In genomic region chr16:44686991-44687718, GRCm38 (mm10) we compare ENCODE assay signal across 9 mouse cellular contexts. TPM values are rescaled to one million over a fixed set of nuclear protein-coding genes. Genes with fewer than 3 reads are reported as not detected.
DNase-seq lines count a peak whose midpoint lies in the region; ATAC-seq and TF ChIP-seq lines count a peak whose summit lies in the region.
"Had no signal": no experiment of that assay in that cellular context is flagged by ENCODE, and none has a peak within 500 bp of the region (broad histone marks: within the 10 kb centered on the region; RNA-seq: fewer than 3 reads in every experiment).

No protein-coding gene starts in this region.

- H3K9ac ChIP-seq in stomach, embryonic 14.5 days (replicated peaks; ENCODE audit: low read depth, low read length), result no peak overlapping the region
- no peak overlapping the region for H3K9ac ChIP-seq in stomach, postnatal 0 days (ENCODE audit: low read length)
- H3K9ac ChIP-seq in forebrain, postnatal 0 days, result peak overlapping the region; percentile 31; the same call in 1 of the 2 replicates
- no peak overlapping the region for H3K9ac ChIP-seq in liver, embryonic 11.5 days (ENCODE audit: low read depth, low read length)
- no peak overlapping the region for H3K9ac ChIP-seq in stomach, embryonic 15.5 days
- H3K9ac ChIP-seq: liver, embryonic 15.5 days had no signal

- 0 out of 2 replicates have a peak overlapping the region, but pooled peaks have one; percentile 11 for H3K4me2 ChIP-seq in stomach, embryonic 14.5 days (replicated peaks; ENCODE audit: low read depth, low read length)
- no peak overlapping the region for H3K4me2 ChIP-seq in stomach, postnatal 0 days (replicated peaks; ENCODE audit: low read depth)
- peak overlapping the region; percentile 47 for H3K4me2 ChIP-seq in forebrain, postnatal 0 days (ENCODE audit: low read depth)
- peak overlapping the region; percentile 7 for H3K4me2 ChIP-seq in liver, embryonic 11.5 days
- H3K4me2 ChIP-seq in stomach, embryonic 15.5 days, result peak overlapping the region; percentile 31
- H3K4me2 ChIP-seq: liver, embryonic 15.5 days had no signal

- H3K9me3 ChIP-seq in stomach, embryonic 14.5 days (ENCODE audit: control insufficient read depth, low read depth, low read length), result no peaks in the 10 kb centered on the region; the same call in 1 of the 2 replicates
- H3K9me3 ChIP-seq in stomach, postnatal 0 days (ENCODE audit: control insufficient read depth, low read length), result no peaks in the 10 kb centered on the region
- H3K9me3 ChIP-seq in forebrain, postnatal 0 days (ENCODE audit: low read length), result no peaks in the 10 kb centered on the region
- no peaks in the 10 kb centered on the region; the same call in 1 of the 2 replicates for H3K9me3 ChIP-seq in liver, embryonic 11.5 days (ENCODE audit: control insufficient read depth, low read length)
- H3K9me3 ChIP-seq in stomach, embryonic 15.5 days, result no peaks in the 10 kb centered on the region
- H3K9me3 ChIP-seq: liver, embryonic 15.5 days had no signal

- H3K4me1 ChIP-seq in stomach, embryonic 14.5 days (ENCODE audit: control insufficient read depth, insufficient read depth, low read length), result peaks cover 19% of the 10 kb centered on the region; the same call in 1 of the 2 replicates
- no peaks in the 10 kb centered on the region for H3K4me1 ChIP-seq in stomach, postnatal 0 days (replicated peaks; ENCODE audit: control insufficient read depth, insufficient read depth)
- 0 out of 2 replicates have a peak, but pooled peaks cover 8% of the 10 kb centered on the region for H3K4me1 ChIP-seq in forebrain, postnatal 0 days (ENCODE audit: insufficient read depth)
- H3K4me1 ChIP-seq in liver, embryonic 11.5 days (replicated peaks; ENCODE audit: control insufficient read depth, insufficient read depth, low read length), result 0 out of 2 replicates have a peak, but pooled peaks cover 2% of the 10 kb centered on the region
- H3K4me1 ChIP-seq in stomach, embryonic 15.5 days, result peaks cover 12% of the 10 kb centered on the region
- H3K4me1 ChIP-seq: liver, embryonic 15.5 days had no signal

- TF ChIP-seq CTCF in stomach, postnatal 0 days (IDR thresholded peaks at IDR 0.05; ENCODE audit: low read depth), result no peak
- no peak for TF ChIP-seq CTCF in forebrain, postnatal 0 days (IDR thresholded peaks at IDR 0.05; ENCODE audit: low read depth)

- no peaks in the 10 kb centered on the region for H3K27me3 ChIP-seq in stomach, embryonic 14.5 days (ENCODE audit: control insufficient read depth, insufficient read depth, low read length)
- H3K27me3 ChIP-seq in stomach, postnatal 0 days (ENCODE audit: control insufficient read depth, insufficient read depth, low read length), result no peaks in the 10 kb centered on the region
- no peaks in the 10 kb centered on the region for H3K27me3 ChIP-seq in forebrain, postnatal 0 days (ENCODE audit: insufficient read depth, low read length)
- H3K27me3 ChIP-seq in liver, embryonic 11.5 days (replicated peaks; ENCODE audit: control insufficient read depth, insufficient read depth, low read length), result peaks cover 11% of the 10 kb centered on the region
- no peaks in the 10 kb centered on the region for H3K27me3 ChIP-seq in stomach, embryonic 15.5 days (replicated peaks)

- no peaks in the 10 kb centered on the region for H3K36me3 ChIP-seq in stomach, embryonic 14.5 days (ENCODE audit: control insufficient read depth, insufficient read depth, low read length)
- no peaks in the 10 kb centered on the region for H3K36me3 ChIP-seq in stomach, postnatal 0 days (ENCODE audit: control insufficient read depth, insufficient read depth, low read length)
- no peaks in the 10 kb centered on the region for H3K36me3 ChIP-seq in forebrain, postnatal 0 days (ENCODE audit: insufficient read depth)
- H3K36me3 ChIP-seq in liver, embryonic 11.5 days (ENCODE audit: control insufficient read depth, insufficient read depth, low read length), result no peaks in the 10 kb centered on the region
- no peaks in the 10 kb centered on the region for H3K36me3 ChIP-seq in stomach, embryonic 15.5 days
- H3K36me3 ChIP-seq: liver, embryonic 15.5 days had no signal

- peak overlapping the region; percentile 53; the same call in 1 of the 2 replicates for H3K27ac ChIP-seq in stomach, embryonic 14.5 days (ENCODE audit: low read length)
- H3K27ac ChIP-seq in stomach, postnatal 0 days (replicated peaks), result no peak overlapping the region
- 0 out of 2 replicates have a peak overlapping the region, but pooled peaks have one; percentile 45 for H3K27ac ChIP-seq in forebrain, postnatal 0 days (ENCODE audit: low read depth, low read length)
- peak overlapping the region; percentile 43; the same call in 1 of the 2 replicates for H3K27ac ChIP-seq in liver, embryonic 11.5 days (ENCODE audit: low read depth, low read length)
- no peak overlapping the region for H3K27ac ChIP-seq in stomach, embryonic 15.5 days
- H3K27ac ChIP-seq: liver, embryonic 15.5 days had no signal

- ATAC-seq in stomach, embryonic 14.5 days (ENCODE audit: insufficient number of reproducible peaks, insufficient read depth, low FRiP score, low read depth), result 0 out of 2 replicates have a peak, but pooled peaks have one; percentile 58
- ATAC-seq in stomach, postnatal 0 days (ENCODE audit: low FRiP score, low TSS enrichment), result no peak
- peak; percentile 82 for ATAC-seq in forebrain, postnatal 0 days
- no peak for ATAC-seq in liver, embryonic 11.5 days (replicated peaks; ENCODE audit: low FRiP score)
- ATAC-seq in stomach, embryonic 15.5 days (ENCODE audit: insufficient read depth, low FRiP score, low read depth), result peak; percentile 20; the same call in 1 of the 2 replicates
- no peak for ATAC-seq in frontal cortex, adult (ENCODE audit: low TSS enrichment)

- no peak for DNase-seq in stomach, postnatal 0 days (ENCODE audit: low spot score)
- DNase-seq in forebrain, postnatal 0 days, result peak; percentile 53
- no peak for DNase-seq in liver, embryonic 11.5 days (ENCODE audit: low spot score)
- no peak for DNase-seq in right cerebral cortex, adult 2 months (ENCODE audit: low spot score in 2 of 2)
- DNase-seq in adrenal gland, postnatal 14 days, result no peak

- 59% methylated on average over 20 of the region's 20 CpGs for WGBS in stomach, embryonic 14.5 days
- 57% methylated on average over 20 of the region's 20 CpGs for WGBS in stomach, postnatal 0 days
- WGBS in forebrain, postnatal 0 days, result 13% methylated on average over 20 of the region's 20 CpGs
- WGBS in liver, embryonic 11.5 days, result 53% methylated on average over 20 of the region's 20 CpGs
- 55% methylated on average over 20 of the region's 20 CpGs for WGBS in stomach, embryonic 15.5 days

- no peak for TF ChIP-seq EP300 in stomach, postnatal 0 days (optimal IDR thresholded peaks at IDR 0.05)

- H3K4me3 ChIP-seq in stomach, embryonic 14.5 days (ENCODE audit: low read depth, low read length), result no peak overlapping the region
- H3K4me3 ChIP-seq in stomach, postnatal 0 days (ENCODE audit: low read depth, low read length), result no peak overlapping the region
- peak overlapping the region; percentile 23 for H3K4me3 ChIP-seq in forebrain, postnatal 0 days (ENCODE audit: low read depth, low read length)
- no peak overlapping the region for H3K4me3 ChIP-seq in liver, embryonic 11.5 days (ENCODE audit: low read depth, low read length)
- H3K4me3 ChIP-seq in stomach, embryonic 15.5 days (replicated peaks), result no peak overlapping the region
- H3K4me3 ChIP-seq: liver, embryonic 15.5 days had no signal

RNA-seq across cellular contexts. Expression of gene Nepro, which starts 36.9 kb away (rescaled TPM):
- 9.3 and 10.0 TPM in 2 replicates for polyA plus RNA-seq in stomach, embryonic 14.5 days (2014; fragmentation: Nextera tagmentation; extraction: Ambion mirVana)
- polyA plus RNA-seq in stomach, postnatal 0 days (2015; fragmentation: Nextera tagmentation; extraction: Ambion mirVana), result 2.8 and 3.2 TPM in 2 replicates
- 4.0 and 5.4 TPM in 2 replicates for total RNA-seq in forebrain, postnatal 0 days (2014; rRNA removed)
- 1.7 and 2.2 TPM in 2 replicates for polyA plus RNA-seq in forebrain, postnatal 0 days (2015; fragmentation: Nextera tagmentation; extraction: Ambion mirVana)
- polyA plus RNA-seq in liver, embryonic 11.5 days (2014; fragmentation: Nextera tagmentation; extraction: Ambion mirVana), result 10.1 and 10.4 TPM in 2 replicates
- 7.7 and 8.6 TPM in 2 replicates for polyA plus RNA-seq in stomach, embryonic 15.5 days (2015; fragmentation: Nextera tagmentation; extraction: Ambion mirVana)
- total RNA-seq in adrenal gland, postnatal 14 days (2021), result 9.2 and 10.8 TPM in 2 replicates

RNA-seq across cellular contexts. Expression of gene Gtpbp8, which starts 59.0 kb away (rescaled TPM):
- 27.9 and 29.4 TPM in 2 replicates for polyA plus RNA-seq in stomach, embryonic 14.5 days (2014; fragmentation: Nextera tagmentation; extraction: Ambion mirVana)
- 17.6 and 19.8 TPM in 2 replicates for polyA plus RNA-seq in stomach, postnatal 0 days (2015; fragmentation: Nextera tagmentation; extraction: Ambion mirVana)
- total RNA-seq in forebrain, postnatal 0 days (2014; rRNA removed), result 28.6 and 45.3 TPM in 2 replicates
- polyA plus RNA-seq in forebrain, postnatal 0 days (2015; fragmentation: Nextera tagmentation; extraction: Ambion mirVana), result 26.9 and 32.0 TPM in 2 replicates
- 30.3 and 32.5 TPM in 2 replicates for polyA plus RNA-seq in liver, embryonic 11.5 days (2014; fragmentation: Nextera tagmentation; extraction: Ambion mirVana)
- 29.0 and 30.8 TPM in 2 replicates for polyA plus RNA-seq in stomach, embryonic 15.5 days (2015; fragmentation: Nextera tagmentation; extraction: Ambion mirVana)
- total RNA-seq in adrenal gland, postnatal 14 days (2021), result 19.0 and 20.1 TPM in 2 replicates

Comparison
In these comparisons a context has a peak if more than half of its experiments do, and no peak if none do; other contexts are left out.
1. ATAC-seq: peak in stomach, embryonic 14.5 days (single experiment), forebrain, postnatal 0 days (single experiment) and stomach, embryonic 15.5 days (single experiment); none in stomach, postnatal 0 days (single experiment), liver, embryonic 11.5 days (single experiment) and frontal cortex, adult (single experiment).
2. H3K27ac ChIP-seq: peak in stomach, embryonic 14.5 days (single experiment), forebrain, postnatal 0 days (single experiment) and liver, embryonic 11.5 days (single experiment); none in stomach, postnatal 0 days (single experiment) and stomach, embryonic 15.5 days (single experiment).